Mouse (Mus musculus): Measurements from ENCODE around the gene Dusp18. TPM values are rescaled to one million over a fixed set of nuclear protein-coding genes. Genes with fewer than 3 reads are reported as not detected.

The Dusp18 gene
- polyA plus RNA-seq, 1 experiment = 9.9 TPM

GRCm38 (mm10) chr11:3941371-3941770 is 46.3 kb downstream of the Dusp18 start:
- H3K79me3 ChIP-seq (ENCODE audit: low read depth) = no peaks in the 10 kb centered on the region
- no peaks in the 10 kb centered on the region for H3K36me3 ChIP-seq (ENCODE audit: control insufficient read depth, insufficient read depth)
- no peaks in the 10 kb centered on the region for H3K79me2 ChIP-seq (ENCODE audit: control insufficient read depth, insufficient read depth)
- no peak overlapping the region for H3ac ChIP-seq (ENCODE audit: control insufficient read depth, insufficient read length, low read depth)
- no peak overlapping the region for H3K4me3 ChIP-seq (ENCODE audit: insufficient read depth, poor library complexity, severe bottlenecking)
- TF ChIP-seq MAX (IDR thresholded peaks at IDR 0.05) (no peak), USF1 (IDR thresholded peaks at IDR 0.05; ENCODE audit: low read depth) (no peak), MYOG (IDR thresholded peaks at IDR 0.05; ENCODE audit: control insufficient read depth, extremely low read depth, insufficient read length) (no peak), MYOD1 (IDR thresholded peaks at IDR 0.05; ENCODE audit: control insufficient read depth, insufficient read length, low read depth) (no peak), CEBPB (IDR thresholded peaks at IDR 0.05; ENCODE audit: low read depth) (no peak), CTCF (IDR thresholded peaks at IDR 0.05; ENCODE audit: control insufficient read depth, insufficient read depth, insufficient read length) (no peak), FOSL1 (IDR thresholded peaks at IDR 0.05; ENCODE audit: insufficient read depth, low read length, poor library complexity, severe bottlenecking) (no peak)
- H3K27me3 ChIP-seq (ENCODE audit: control insufficient read depth, insufficient read depth, insufficient read length) = peaks cover 40% of the 10 kb centered on the region

GRCm38 (mm10) chr11:3946386-3946785 is 51.3 kb downstream of the Dusp18 start:
- H3K27me3 ChIP-seq (ENCODE audit: control insufficient read depth, insufficient read depth, insufficient read length) = peaks cover 15% of the 10 kb centered on the region

More at GRCm38 (mm10) chr11:3946386-3946785, 51.3 kb downstream of the Dusp18 start:
- Histone ChIP-seq H3K4me3 (ENCODE audit: insufficient read depth, poor library complexity, severe bottlenecking) (no peak overlapping the region), H3ac (ENCODE audit: control insufficient read depth, insufficient read length, low read depth) (no peak overlapping the region), H3K79me3 (ENCODE audit: low read depth) (no peaks in the 10 kb centered on the region), H3K79me2 (ENCODE audit: control insufficient read depth, insufficient read depth) (no peaks in the 10 kb centered on the region), H3K36me3 (ENCODE audit: control insufficient read depth, insufficient read depth) (no peaks in the 10 kb centered on the region)
- TF ChIP-seq MYOG (IDR thresholded peaks at IDR 0.05; ENCODE audit: control insufficient read depth, extremely low read depth, insufficient read length) (no peak), USF1 (IDR thresholded peaks at IDR 0.05; ENCODE audit: low read depth) (no peak), FOSL1 (IDR thresholded peaks at IDR 0.05; ENCODE audit: insufficient read depth, low read length, poor library complexity, severe bottlenecking) (no peak)

Other genes starting within 250 kb of the Dusp18 start
- 21.7 TPM for gene Morc2a, start 246.0 kb upstream of the Dusp18 start, polyA plus RNA-seq (2012; fragmentation: generic; extraction: Trizol)
- 2.1 TPM for gene Osbp2, start 31.3 kb upstream of the Dusp18 start, polyA plus RNA-seq (2012; fragmentation: generic; extraction: Trizol)
- gene 4921536K21Rik, start 142 bp upstream of the Dusp18 start, polyA plus RNA-seq (2012; fragmentation: generic; extraction: Trizol) = 0.89 TPM
- gene Slc35e4, start 19.4 kb downstream of the Dusp18 start, polyA plus RNA-seq (2012; fragmentation: generic; extraction: Trizol) = 58.0 TPM
- gene Tcn2, start 36.9 kb downstream of the Dusp18 start, polyA plus RNA-seq (2012; fragmentation: generic; extraction: Trizol) = 3.4 TPM
- 146 TPM for gene Pes1, start 68.7 kb downstream of the Dusp18 start, polyA plus RNA-seq (2012; fragmentation: generic; extraction: Trizol)
- 0.07 TPM for gene 4930556J24Rik, start 81.5 kb downstream of the Dusp18 start, polyA plus RNA-seq (2012; fragmentation: generic; extraction: Trizol)
- 0.06 TPM for gene Gal3st1, start 88.4 kb downstream of the Dusp18 start, polyA plus RNA-seq (2012; fragmentation: generic; extraction: Trizol)
- gene Sec14l4, start 136.2 kb downstream of the Dusp18 start, polyA plus RNA-seq (2012; fragmentation: generic; extraction: Trizol) = not detected
- gene Sec14l3, start 169.6 kb downstream of the Dusp18 start, polyA plus RNA-seq (2012; fragmentation: generic; extraction: Trizol) = not detected
- gene Mtfp1, start 200.2 kb downstream of the Dusp18 start, polyA plus RNA-seq (2012; fragmentation: generic; extraction: Trizol) = 10.8 TPM
- 7.3 TPM for gene Sec14l2, start 228.2 kb downstream of the Dusp18 start, polyA plus RNA-seq (2012; fragmentation: generic; extraction: Trizol)
- 13.6 TPM for gene Rnf215, start 240.0 kb downstream of the Dusp18 start, polyA plus RNA-seq (2012; fragmentation: generic; extraction: Trizol)